Mouse (Mus musculus): ENCODE measurements around the gene Adamtsl5. TPM values are rescaled to one million over a fixed set of nuclear protein-coding genes. Genes with fewer than 3 reads are reported as not detected.
A peak's percentile ranks its signal among the peaks of the same experiment; 100 is the strongest.

Gene Adamtsl5
- polyA plus RNA-seq (2014; fragmentation: Nextera tagmentation; extraction: Ambion mirVana): 1.2 and 2.7 TPM in 2 replicates

DNA sequence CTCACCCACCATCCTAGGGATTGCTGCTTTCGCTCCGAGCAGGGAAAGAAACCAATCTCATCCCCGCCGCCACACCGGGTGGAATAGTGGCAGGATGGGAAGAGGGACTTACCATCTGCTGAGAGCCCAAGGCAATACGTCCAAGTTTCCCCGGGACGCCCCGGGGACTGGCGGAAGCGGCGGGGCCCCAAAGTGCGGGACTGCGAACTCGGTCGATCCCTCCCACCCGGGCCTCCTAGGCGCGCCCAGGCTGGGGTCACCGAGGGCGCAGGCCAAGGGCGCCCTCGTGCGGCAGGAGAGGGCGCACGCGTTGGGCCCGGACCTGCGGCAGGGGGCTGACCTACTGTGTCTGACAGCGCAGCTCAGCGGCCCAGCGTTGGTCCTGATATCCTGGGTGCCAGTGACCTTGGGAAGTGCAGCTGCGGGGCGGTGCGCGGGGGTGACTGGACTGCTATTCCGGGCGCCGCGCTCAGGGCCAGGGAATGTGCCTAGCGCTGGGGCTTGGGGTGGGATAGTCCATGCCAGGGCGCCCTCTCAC is at the start of gene Adamtsl5:
Gene Adamtsl5 (minus strand): TSS at position 169 of the 538 bp plus-strand sequence.
- H3K27me3 ChIP-seq (ENCODE audit: control insufficient read depth, insufficient read depth, low read length): peaks cover 96% of the 10 kb centered on the region
- H3K9ac ChIP-seq (ENCODE audit: low read depth, low read length): peak within 1 kb of the TSS; percentile 14; the same call in 1 of the 2 replicates
- ATAC-seq (ENCODE audit: low FRiP score, low TSS enrichment): peak; percentile 13; the same call in 1 of the 2 replicates
- 2% methylated on average over 42 of the region's 42 CpGs for WGBS
- H3K27ac ChIP-seq (ENCODE audit: low read depth, low read length): no peak within 1 kb of the TSS
- H3K9me3 ChIP-seq (ENCODE audit: control insufficient read depth, low read length): no peaks in the 10 kb centered on the region
- peak within 1 kb of the TSS; percentile 41 for H3K4me2 ChIP-seq (replicated peaks; ENCODE audit: low read depth, low read length)
- peak within 1 kb of the TSS; percentile 30 for H3K4me3 ChIP-seq (ENCODE audit: low read length)
- H3K36me3 ChIP-seq (ENCODE audit: control insufficient read depth, insufficient read depth, low read length): no peaks in the 10 kb centered on the region
- H3K4me1 ChIP-seq (ENCODE audit: control insufficient read depth, insufficient read depth, low read length): peaks cover 17% of the 10 kb centered on the region

DNA sequence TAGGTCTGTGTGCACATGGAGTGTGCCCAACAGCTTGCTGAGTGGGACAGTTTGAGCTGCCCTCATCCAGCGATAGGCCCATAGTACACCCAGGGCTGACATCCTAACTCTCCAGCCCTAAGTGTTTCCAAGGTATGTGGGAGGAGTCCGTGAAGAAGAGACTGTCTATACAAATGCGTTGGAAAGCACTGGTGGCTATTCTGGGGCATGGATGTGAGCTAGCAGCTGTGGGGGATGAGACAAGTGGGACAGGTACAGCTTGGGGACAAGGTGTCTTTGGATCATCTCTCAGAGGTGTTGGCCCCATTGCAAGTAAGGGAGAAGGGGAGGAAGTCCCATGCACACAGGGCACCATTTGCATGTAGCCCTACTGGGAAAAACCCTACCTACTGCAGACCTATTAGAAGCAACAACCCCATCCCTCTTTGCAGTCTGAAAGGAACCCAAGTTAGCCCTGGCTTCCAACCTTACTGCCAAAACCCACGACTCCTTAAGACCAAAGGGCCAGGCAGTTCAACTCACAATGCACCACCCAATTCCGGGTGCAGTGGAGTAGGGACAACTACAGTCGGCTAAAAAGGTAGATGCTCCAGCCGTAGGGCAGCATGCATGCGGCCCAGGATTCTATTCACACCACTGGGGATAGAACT is 49.4 kb upstream of the Adamtsl5 start:
- H3K36me3 ChIP-seq (ENCODE audit: control insufficient read depth, insufficient read depth, low read length): peaks cover 59% of the 10 kb centered on the region
- peak overlapping the region; percentile 98 for H3K9ac ChIP-seq (ENCODE audit: low read depth, low read length)
- H3K27ac ChIP-seq (ENCODE audit: low read depth, low read length): peak overlapping the region; percentile 100; the same call in 1 of the 2 replicates
- no peaks in the 10 kb centered on the region for H3K9me3 ChIP-seq (ENCODE audit: control insufficient read depth, low read length)
- WGBS: 43% methylated on average over 8 of the region's 8 CpGs
- no peaks in the 10 kb centered on the region for H3K27me3 ChIP-seq (ENCODE audit: control insufficient read depth, insufficient read depth, low read length)
- peaks cover 19% of the 10 kb centered on the region for H3K4me1 ChIP-seq (ENCODE audit: control insufficient read depth, insufficient read depth, low read length)
- peak overlapping the region; percentile 59 for H3K4me2 ChIP-seq (replicated peaks; ENCODE audit: low read depth, low read length)
- peak overlapping the region; percentile 77 for H3K4me3 ChIP-seq (ENCODE audit: low read length)
- ATAC-seq (ENCODE audit: low FRiP score, low TSS enrichment): no peak

DNA sequence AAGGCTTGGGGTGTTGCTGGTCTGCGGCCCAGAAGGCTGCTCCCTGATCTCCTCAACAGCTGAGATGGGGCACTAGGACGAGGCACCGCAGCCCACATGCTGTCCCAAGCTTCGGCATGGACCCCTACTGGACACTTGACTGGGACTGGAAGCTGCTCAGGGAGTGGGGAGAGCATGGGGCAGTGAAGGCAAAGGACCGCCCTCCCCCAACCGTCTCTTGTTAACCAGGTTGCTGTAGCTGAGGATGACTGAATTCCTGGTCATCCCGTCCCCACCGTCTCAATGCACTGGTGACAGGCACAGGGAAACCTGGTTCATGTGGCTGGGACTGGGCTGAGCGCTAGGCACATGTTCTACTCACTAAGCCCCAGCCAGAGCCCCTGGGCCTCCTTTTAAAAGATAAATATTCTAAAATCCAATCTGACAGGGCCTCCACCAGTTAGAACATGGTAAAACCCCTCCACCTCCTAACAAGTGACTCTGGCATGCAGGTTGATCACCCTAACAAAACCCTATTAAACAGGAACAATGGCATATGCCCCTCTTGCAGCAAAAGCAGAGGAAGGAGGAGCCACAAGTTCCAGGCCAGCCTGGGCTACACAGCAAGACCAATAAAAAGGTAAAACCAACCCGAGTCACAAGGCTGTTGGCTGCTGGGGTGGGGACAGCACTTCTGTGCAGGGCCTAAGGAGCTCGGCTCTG is 48.8 kb upstream of the Adamtsl5 start:
- peak overlapping the region; percentile 98 for H3K9ac ChIP-seq (ENCODE audit: low read depth, low read length)
- ATAC-seq (ENCODE audit: low FRiP score, low TSS enrichment): no peak
- H3K27me3 ChIP-seq (ENCODE audit: control insufficient read depth, insufficient read depth, low read length): no peaks in the 10 kb centered on the region
- H3K9me3 ChIP-seq (ENCODE audit: control insufficient read depth, low read length): no peaks in the 10 kb centered on the region
- H3K36me3 ChIP-seq (ENCODE audit: control insufficient read depth, insufficient read depth, low read length): peaks cover 59% of the 10 kb centered on the region
- 92% methylated on average over 11 of the region's 11 CpGs for WGBS
- peak overlapping the region; percentile 59 for H3K4me2 ChIP-seq (replicated peaks; ENCODE audit: low read depth, low read length)
- 0 out of 2 replicates have a peak overlapping the region, but pooled peaks have one; percentile 24 for H3K27ac ChIP-seq (ENCODE audit: low read depth, low read length)
- peak overlapping the region; percentile 77 for H3K4me3 ChIP-seq (ENCODE audit: low read length)
- peaks cover 19% of the 10 kb centered on the region for H3K4me1 ChIP-seq (ENCODE audit: control insufficient read depth, insufficient read depth, low read length)

DNA sequence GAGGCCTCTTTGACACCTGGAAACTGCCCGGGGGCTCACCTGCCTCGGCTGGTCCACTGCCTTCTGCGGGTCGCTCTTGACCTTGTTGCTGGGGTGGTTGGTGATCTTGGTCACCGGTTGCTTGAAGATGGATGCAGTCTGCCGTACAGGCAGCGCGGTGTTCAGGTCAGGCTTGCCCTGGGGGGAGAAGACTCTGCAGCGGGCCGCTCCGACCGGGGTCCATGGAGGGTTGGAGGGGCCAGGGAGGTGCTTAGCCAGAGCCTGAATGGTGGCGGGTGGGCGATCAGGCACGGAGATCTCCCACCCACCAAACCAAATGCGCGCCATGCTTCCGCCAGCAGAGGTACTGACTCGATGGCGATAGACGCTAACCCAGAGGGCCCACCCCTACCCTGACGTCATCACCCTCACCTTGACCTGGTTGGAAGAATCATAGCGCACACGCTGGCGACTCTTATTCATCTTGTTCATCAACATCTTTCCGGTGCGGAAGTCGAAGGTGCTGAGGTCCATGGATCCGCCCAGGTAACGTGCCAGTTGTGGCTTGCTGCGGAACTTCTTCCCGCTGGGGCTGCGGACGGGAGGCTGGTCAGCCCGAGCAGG is 46.9 kb upstream of the Adamtsl5 start:
- H3K4me1 ChIP-seq (ENCODE audit: control insufficient read depth, insufficient read depth, low read length): peaks cover 16% of the 10 kb centered on the region
- H3K27me3 ChIP-seq (ENCODE audit: control insufficient read depth, insufficient read depth, low read length): no peaks in the 10 kb centered on the region
- no peak overlapping the region for H3K4me3 ChIP-seq (ENCODE audit: low read length)
- no peak overlapping the region for H3K4me2 ChIP-seq (replicated peaks; ENCODE audit: low read depth, low read length)
- H3K9me3 ChIP-seq (ENCODE audit: control insufficient read depth, low read length): no peaks in the 10 kb centered on the region
- H3K27ac ChIP-seq (ENCODE audit: low read depth, low read length): no peak overlapping the region
- 94% methylated on average over 35 of the region's 35 CpGs for WGBS
- peaks cover 64% of the 10 kb centered on the region for H3K36me3 ChIP-seq (ENCODE audit: control insufficient read depth, insufficient read depth, low read length)
- no peak for ATAC-seq (ENCODE audit: low FRiP score, low TSS enrichment)
- no peak overlapping the region for H3K9ac ChIP-seq (ENCODE audit: low read depth, low read length)

DNA sequence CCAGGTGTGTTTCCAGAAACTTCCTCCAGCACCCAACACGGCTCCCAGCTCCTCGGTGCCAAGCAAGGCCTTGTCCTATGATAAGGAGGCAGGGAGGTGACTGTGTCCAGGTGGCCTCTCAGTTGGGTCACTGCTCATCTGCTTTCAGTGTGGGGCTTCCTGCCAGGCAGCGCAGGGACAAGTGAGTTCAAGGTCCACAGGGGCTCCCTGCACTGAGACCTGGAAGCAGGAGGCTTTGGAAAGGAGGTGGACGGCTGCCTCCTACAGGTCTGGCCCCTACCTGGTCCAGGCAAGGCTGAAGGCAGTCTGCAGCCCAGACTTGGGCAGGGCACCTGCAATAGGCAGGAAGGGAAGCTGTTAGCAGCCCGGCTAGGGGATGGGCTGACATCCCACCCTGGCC is 44.5 kb upstream of the Adamtsl5 start:
- Histone ChIP-seq H3K27ac (ENCODE audit: low read depth, low read length) (no peak overlapping the region), H3K4me1 (ENCODE audit: control insufficient read depth, insufficient read depth, low read length) (peaks cover 22% of the 10 kb centered on the region), H3K4me3 (ENCODE audit: low read length) (no peak overlapping the region), H3K27me3 (ENCODE audit: control insufficient read depth, insufficient read depth, low read length) (no peaks in the 10 kb centered on the region), H3K9me3 (ENCODE audit: control insufficient read depth, low read length) (no peaks in the 10 kb centered on the region), H3K4me2 (replicated peaks; ENCODE audit: low read depth, low read length) (no peak overlapping the region), H3K36me3 (ENCODE audit: control insufficient read depth, insufficient read depth, low read length) (peaks cover 64% of the 10 kb centered on the region), H3K9ac (ENCODE audit: low read depth, low read length) (no peak overlapping the region)
- 91% methylated on average over 5 of the region's 5 CpGs for WGBS
- no peak for ATAC-seq (ENCODE audit: low FRiP score, low TSS enrichment)

- H3K4me2 ChIP-seq (replicated peaks; ENCODE audit: low read depth, low read length): no peak overlapping the region
- no peaks in the 10 kb centered on the region for H3K9me3 ChIP-seq (ENCODE audit: control insufficient read depth, low read length)
- H3K27me3 ChIP-seq (ENCODE audit: control insufficient read depth, insufficient read depth, low read length): no peaks in the 10 kb centered on the region
- H3K9ac ChIP-seq (ENCODE audit: low read depth, low read length): no peak overlapping the region
- no peak for ATAC-seq (ENCODE audit: low FRiP score, low TSS enrichment)
- no peak overlapping the region for H3K27ac ChIP-seq (ENCODE audit: low read depth, low read length)
- peaks cover 51% of the 10 kb centered on the region for H3K36me3 ChIP-seq (ENCODE audit: control insufficient read depth, insufficient read depth, low read length)
- no peak overlapping the region for H3K4me3 ChIP-seq (ENCODE audit: low read length)
- H3K4me1 ChIP-seq (ENCODE audit: control insufficient read depth, insufficient read depth, low read length): peaks cover 12% of the 10 kb centered on the region
- WGBS: 85% methylated on average over 9 of the region's 9 CpGs
Measured at GRCm38 (mm10) chr10:80390697-80391096, 42.5 kb upstream of the Adamtsl5 start.

DNA sequence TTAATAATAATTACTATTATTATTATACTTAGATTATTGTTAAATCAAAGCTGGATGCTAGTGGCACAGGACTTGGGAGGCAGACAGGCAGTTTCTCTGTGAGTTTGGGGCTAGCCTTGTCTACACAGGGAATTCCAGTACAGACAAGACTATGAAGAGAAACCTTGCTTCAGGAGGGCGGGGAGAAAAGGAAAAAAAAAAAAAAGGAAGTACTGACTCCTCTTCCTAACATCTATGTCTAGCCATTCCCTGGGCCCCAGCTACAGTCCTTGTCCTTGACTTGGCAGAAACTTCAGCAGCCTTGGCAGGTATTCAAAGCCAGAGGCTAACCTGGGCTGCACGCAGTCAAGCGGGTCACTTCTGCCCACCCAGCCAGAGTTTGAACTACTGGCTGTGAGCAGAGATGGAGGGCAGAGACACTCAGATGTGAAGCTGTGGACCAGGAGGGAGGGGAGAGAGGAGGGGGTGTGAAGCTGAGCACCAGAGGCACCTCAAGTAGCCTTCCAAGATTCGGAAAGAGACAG is 41.0 kb upstream of the Adamtsl5 start:
- no peak overlapping the region for H3K4me2 ChIP-seq (replicated peaks; ENCODE audit: low read depth, low read length)
- no peaks in the 10 kb centered on the region for H3K9me3 ChIP-seq (ENCODE audit: control insufficient read depth, low read length)
- WGBS: 81% methylated on average over 4 of the region's 4 CpGs
- ATAC-seq (ENCODE audit: low FRiP score, low TSS enrichment): no peak
- no peak overlapping the region for H3K9ac ChIP-seq (ENCODE audit: low read depth, low read length)
- peaks cover 46% of the 10 kb centered on the region for H3K36me3 ChIP-seq (ENCODE audit: control insufficient read depth, insufficient read depth, low read length)
- H3K27me3 ChIP-seq (ENCODE audit: control insufficient read depth, insufficient read depth, low read length): no peaks in the 10 kb centered on the region
- no peak overlapping the region for H3K27ac ChIP-seq (ENCODE audit: low read depth, low read length)
- no peak overlapping the region for H3K4me3 ChIP-seq (ENCODE audit: low read length)
- peaks cover 25% of the 10 kb centered on the region for H3K4me1 ChIP-seq (ENCODE audit: control insufficient read depth, insufficient read depth, low read length)

DNA sequence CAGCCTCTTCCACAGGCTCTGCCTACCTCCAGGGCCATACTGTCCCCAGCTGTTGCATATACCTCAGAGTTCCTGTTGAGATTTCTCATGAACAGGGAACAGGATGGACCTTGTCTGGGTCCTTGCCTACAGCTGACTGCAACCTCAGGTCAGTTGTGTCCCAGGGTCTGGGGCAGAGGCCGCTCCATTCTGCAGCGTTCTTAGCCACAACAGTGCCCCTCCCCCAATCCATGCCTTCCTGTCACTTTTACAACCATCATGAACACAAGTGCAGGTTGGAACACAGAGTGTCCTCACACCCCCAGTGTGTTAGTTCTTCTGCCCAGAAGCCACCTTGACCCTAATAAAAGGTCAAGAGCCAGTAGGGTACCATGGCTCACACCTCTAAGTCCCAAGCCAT is 40.5 kb upstream of the Adamtsl5 start:
- Histone ChIP-seq H3K9me3 (ENCODE audit: control insufficient read depth, low read length) (no peaks in the 10 kb centered on the region), H3K27me3 (ENCODE audit: control insufficient read depth, insufficient read depth, low read length) (no peaks in the 10 kb centered on the region), H3K9ac (ENCODE audit: low read depth, low read length) (0 out of 2 replicates have a peak overlapping the region, but pooled peaks have one; percentile 97), H3K4me1 (ENCODE audit: control insufficient read depth, insufficient read depth, low read length) (peaks cover 29% of the 10 kb centered on the region), H3K4me2 (replicated peaks; ENCODE audit: low read depth, low read length) (no peak overlapping the region), H3K4me3 (ENCODE audit: low read length) (no peak overlapping the region), H3K27ac (ENCODE audit: low read depth, low read length) (no peak overlapping the region), H3K36me3 (ENCODE audit: control insufficient read depth, insufficient read depth, low read length) (peaks cover 46% of the 10 kb centered on the region)
- no peak for ATAC-seq (ENCODE audit: low FRiP score, low TSS enrichment)
- 13% methylated on average over 2 of the region's 2 CpGs for WGBS
